Mouse (Mus musculus) urinary bladder, postnatal 4 days (tissue): ENCODE measurements around the gene Gp1bb.

Source experiments
- DNase-seq, 2 experiments: peaks; one replicate each; pipeline ENCODE4 v3.0.0; 2021 to 2022; ENCODE audit warnings: low spot score in 2 of 2

Gene Gp1bb

DNA sequence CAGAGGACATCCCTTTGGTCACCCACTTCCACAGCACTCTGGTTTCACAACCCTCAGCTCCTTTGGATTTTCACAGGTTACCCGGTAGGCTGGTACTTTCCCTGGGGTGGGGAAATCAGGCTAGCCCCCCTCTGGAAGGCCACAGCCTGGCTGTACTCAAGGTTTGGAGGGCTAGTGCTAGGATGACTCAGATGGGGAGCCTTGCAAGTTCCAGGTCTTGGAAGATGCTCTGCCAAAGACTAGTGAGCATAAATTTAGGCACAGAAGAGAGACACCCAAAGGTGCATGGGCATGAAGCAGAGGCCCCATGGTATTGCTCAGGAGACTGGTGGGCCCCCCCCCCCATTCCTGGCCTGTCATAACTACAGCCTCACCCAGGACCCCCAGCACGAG is 6.7 kb upstream of the Gp1bb start:
- no peak for DNase-seq

DNA sequence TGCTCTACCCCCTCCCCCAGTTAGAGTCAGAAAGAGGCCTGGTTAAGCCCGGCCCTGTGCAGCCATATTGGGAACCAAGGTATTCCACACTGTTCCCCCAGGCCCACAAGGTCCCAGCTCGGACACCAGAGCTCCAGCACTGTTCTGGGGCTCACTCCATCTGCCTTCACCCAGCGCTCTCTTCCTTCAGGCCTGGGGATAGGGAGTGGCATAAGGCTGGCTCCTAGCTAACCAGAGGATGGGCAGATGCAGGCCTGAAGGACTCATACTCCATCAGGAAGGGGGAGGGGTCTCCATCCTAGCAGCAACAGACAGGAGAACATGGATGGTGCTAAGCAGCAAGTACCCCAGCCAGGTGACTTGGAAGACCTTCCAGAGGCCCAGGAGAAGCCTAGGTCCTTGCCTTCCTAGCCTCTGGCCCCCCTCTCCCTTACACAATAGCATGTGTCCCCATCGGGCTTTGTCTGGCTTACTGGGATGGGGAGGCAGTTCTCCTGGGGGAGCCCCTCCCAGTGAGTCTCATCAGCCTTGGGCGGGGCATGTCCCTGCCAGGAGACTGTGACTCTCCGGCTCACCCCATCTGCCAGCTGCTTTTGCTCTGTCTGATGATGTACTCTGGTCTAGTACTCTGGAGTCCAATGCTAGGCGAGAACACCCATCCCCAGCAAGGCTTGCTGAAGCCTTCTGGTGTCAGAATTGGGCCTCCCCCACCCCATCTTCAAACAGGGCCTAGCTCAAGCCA is 6.2 kb upstream of the Gp1bb start:
- DNase-seq: no peak

DNA sequence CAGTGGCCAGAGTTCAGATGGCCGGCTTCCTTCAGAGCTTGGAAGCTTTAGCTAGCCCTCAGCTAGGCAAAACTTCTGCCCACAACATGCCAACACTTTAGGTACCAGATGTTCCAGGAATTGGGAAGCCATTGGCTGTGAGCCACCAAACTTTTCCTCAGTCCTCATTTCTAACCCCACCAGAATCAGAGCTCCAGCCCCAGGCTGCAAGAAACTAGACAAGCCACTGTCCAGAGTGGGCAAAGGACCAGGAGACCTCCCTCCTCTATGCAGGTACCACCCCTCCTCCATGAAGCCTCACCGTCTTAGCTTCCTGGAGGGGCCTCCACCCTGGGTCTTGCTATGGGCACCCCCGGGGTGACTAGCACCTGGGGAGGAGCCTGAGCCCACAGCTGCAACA is 5.0 kb upstream of the Gp1bb start:
- no peak for DNase-seq

DNA sequence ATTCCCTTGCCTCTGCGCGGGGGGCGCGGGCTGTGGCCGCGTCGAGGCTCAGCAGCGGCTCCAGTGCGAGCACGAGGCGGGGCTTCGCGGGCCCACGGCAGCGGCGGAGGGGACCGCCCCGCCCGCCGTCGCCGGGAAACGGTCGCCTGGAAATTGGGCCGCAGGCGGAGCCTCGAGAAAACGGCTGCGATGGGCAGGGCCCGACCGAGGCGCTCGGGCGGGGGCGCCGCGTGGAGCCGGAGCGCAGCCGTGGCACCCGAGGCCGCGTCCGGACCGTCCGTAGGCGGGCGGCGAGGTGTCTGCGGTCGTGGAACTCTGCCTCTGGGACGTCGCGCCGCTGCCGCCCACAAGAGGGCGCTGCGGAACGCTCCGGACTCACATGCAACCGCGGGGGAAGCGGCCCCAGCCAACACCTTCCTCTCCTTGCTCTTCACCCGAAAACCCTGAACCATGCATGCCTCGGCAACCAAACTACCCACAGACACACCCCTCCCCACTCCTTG is 4.2 kb upstream of the Gp1bb start, which contains the start of gene Gm49601:
TSS of gene Gm49601 (minus strand) at position 52 of the 503 bp plus-strand sequence.
- peak; percentile 67 to 81 for DNase-seq

DNA sequence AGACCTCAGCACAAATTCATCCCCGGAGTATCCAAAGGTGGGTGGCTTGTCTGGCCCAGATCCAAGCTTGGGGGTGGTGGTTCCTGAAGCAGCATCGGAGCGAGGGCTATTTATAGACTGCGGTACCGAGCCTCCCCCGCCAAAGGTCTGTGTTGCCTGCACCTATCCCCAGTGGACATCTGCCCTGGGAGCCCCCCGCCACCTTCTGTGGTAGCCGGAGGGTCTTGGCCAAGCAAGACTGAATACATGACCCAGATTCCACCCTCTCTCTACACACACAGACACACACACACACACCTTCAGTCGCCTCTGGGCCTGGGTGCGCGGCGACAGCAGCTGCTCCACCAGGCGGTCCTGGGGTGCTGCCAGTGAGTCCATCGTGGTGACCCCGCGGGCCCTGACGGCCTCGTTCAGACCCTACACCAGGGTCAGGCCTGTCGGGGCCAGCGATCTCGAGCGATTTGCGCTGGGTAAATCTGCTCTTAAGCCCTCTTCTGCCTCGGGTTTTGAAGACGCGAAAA is 3.6 kb upstream of the Gp1bb start:
- no peak for DNase-seq

DNA sequence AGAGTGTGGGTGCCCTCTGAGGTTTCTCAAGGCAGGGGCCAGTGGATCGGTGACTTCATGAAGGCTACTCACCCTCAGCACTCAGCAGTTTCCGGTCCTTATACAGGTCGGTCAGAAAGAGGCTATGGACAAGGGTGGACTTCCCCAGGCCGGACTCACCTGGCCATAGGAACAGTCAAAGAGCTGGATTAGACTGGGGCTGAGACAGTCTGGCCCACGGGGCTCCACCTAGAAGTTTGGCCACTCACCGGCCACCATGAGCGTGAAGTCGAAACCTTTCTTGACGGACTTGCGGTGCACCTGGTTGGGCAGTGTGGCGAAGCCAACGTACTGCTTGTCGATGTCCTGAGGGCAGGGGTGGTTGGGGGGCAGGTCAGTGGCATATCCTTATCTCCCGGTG is 2.9 kb upstream of the Gp1bb start:
- DNase-seq: no peak

DNA sequence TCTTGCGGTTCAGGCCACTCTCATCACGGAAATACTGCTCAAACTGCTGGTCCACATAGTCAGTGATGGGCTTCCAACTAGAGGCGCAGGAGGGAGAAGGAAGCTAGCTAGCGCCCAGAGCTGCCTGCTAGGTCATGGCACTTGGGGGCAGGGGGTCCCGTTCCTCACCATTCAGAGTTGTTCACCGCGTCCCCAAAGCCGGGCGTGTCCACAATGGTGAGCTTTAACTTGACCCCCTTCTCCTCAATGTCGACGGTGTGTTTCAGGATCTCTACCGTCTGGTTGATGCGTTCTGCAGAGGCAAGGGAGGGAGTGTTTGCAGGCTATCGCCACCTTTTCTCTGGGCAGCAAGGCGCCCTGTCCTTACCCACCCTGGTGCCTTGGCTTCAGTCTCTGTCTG is 2.4 kb upstream of the Gp1bb start:
- DNase-seq: no peak

DNA sequence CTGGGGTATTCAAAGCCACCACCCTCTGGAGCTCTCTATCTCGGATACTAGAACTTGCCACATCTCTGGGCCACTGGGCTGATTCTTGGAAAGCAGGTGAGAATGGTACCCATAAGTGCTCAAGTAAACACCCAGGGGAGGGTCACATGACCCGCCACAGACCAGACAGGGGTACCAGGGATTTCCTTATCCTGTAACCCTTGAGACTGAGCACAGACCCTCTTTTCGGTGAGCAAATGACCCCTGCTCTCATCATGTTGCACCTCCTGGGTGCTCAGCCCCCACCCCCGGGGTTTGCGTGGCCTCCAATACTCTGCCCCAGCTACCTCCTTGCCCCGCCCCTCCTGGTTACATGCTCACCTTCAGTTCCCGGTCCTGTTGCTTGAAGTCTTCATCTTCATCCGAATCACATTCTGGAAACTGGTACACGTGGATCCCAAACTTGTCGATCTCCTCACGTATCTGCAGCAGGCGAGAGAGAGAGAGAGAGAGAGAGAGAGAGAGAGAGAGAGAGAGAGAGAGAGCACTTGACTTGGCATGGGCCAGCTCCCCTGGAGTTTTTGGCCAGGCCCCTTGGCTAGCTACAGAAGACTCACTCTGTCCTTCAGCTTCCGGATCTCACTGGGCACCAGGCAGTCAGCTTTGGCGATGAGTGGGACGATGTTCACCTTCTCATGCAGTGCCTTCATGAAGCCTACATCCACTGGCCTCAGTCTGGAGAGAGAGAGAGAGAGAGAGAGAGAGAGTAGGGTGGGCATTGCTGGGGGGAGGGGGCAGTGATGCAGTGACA is 1.7 kb upstream of the Gp1bb start:
- DNase-seq: no peak

DNA sequence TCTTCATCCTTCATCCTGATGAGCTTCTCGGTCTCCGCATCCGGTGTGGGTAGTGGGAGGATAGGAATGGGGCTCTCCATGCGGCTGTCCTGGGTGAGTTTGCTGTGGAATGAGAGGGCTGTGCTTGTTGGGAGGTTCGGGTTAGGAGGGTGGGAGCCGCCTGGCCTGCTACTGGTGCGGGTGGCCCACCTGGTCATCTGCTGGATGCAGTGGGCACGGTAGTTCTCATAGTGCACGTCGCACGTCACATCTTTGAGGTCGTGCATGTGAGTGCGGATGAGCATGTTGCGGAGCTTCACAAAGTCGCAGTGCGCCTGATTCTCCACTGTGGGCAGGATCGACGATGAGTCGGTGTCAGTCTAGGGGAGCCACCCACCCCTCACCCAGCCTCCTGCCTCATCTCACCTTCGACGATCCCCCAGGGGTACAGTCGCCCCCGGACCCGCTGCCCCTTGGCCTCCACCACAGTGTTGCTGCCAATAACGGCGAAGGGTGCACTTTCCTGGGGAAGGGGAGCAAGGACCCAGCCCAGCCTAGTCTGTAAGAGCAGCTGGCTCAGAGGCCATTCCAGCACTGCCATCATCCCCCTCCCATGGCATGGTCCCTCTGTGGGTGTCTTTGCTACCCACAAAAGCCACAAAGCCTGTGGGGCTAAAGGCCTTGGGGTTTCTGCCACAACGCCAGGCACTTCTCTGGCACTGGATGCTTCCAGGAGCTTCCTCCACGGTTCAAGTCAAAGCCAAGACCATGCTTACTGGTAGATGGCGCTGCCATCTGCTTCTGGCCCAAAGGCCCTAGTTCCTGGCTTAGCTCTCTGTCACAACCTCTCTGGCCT is 930 bp upstream of the Gp1bb start:
- no peak for DNase-seq

DNA sequence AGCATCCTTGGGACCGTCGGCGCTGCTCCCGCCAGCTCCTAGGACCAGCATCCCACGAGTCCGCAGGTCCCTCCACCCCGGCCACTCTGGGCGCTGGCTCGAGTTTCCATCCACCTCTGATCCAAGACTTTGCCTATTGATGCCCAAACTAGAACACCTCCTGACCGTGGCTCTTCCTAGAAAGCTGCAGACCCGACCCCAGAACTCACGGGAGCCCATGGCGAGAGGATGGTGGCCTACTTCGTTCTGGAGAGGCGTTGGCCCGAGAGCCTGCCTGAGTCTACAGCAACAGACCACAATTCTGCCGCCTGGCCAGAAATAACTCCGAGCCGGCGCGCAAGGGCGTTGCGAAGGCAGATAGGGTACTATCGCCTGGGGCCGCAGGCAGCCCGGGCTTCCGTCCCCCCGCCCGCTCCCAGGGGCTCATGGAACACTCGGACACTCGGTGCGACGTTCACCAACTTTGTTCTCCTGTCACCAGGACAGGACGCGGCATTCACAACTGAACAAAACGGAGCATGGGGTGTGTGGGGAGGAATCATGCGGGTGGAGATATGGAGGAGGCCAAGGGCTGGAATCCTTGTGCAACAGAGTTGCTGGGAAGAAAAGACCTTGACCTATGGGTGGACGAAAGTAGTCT is 721 bp downstream of the Gp1bb start:
- no peak for DNase-seq

DNA sequence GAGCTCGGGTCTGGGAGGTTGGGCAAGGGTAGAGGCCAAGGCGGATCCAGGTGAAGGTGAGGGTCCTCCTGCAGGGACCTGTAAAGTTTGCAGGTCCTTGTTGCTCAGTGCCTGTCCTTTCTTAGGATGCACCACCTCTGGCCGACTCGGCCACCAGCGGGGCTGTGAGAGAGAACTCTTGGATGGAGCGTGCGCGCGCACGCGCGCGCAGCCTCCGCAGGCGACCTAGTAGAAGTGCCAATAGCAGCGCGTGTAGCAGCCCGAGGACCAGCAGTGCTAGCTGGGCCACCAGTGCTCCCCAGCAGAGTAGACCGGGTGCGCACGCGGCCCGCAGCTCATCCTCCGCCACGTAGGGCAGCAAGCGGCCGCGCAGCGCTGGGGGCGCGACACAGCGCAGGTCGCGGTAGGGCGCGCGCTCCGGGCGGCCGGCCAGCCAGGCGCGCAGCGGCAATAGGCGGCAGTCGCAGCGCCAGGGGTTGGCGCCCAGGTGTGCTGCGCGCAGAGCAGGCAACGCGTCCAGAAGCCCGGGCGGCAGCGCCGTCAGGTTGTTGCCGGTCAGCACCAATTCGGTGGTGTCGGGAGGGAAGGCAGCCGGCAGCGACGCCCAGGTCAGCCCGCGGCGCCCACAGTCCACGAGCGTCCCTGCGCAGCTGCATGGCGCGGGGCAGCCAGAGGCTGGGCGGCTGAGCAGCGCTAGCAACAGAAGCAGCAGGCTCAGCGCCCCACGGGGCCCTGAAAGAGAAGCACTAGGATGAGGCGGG is 1.4 kb downstream of the Gp1bb start:
- no peak for DNase-seq

DNA sequence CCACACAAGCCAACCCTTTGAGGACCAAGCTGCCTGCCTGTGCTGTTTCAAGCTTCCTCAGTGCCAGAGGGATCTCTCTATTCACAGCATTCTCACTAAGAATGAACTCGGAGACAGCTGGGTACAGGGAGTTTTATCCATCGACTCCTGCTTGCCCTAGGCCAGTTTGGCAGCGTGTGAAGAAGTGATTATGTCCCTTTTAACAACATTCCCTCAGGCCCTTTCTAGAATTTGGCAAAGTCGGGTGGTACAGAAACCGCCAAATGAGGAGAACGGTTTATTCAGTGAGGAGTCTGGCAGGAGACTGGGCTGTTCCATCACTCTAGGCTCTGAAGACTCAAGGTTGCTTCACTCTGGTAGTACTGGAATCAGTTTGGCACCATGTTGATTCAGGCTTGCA is 2.0 kb downstream of the Gp1bb start:
- DNase-seq: no peak

DNA sequence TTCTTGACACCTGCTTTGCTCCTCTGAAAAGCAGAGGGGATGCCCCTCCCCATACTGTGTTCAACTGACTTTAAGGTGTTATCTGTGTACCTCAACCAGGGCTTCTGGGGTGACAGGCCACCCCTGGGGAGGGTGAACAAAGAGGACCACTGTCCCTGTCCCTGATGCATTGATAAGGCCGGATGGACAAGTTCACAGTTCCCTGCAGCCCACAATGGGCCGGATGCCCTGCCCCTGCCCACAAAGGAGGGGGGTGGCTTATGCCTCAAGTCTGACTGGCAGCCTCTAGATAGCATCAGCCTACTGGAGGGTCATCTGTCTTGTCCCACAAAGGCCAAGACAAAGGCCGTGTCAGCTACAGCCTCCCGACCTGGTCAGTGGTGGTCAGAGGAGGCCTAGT is 3.1 kb downstream of the Gp1bb start:
- no peak for DNase-seq

DNA sequence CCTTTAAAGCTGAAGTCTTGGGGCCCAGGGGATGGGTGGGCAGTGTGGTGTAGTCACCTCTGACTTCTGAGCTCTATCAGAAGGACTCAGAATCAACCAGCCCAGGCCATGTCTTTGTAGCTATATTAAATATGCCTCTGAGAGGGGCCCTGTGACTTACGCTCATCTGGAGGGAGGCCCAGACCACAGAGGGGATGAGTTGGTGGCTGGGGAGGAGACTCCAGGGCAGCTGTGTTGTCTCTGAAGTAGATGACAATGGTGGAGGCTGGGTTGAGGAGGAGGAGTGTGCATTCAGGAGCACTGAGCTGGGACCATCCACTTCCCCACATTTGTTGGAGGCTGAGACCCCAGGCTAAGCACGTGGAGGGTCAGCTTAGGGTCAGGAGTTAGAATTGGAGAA is 3.9 kb downstream of the Gp1bb start:
- DNase-seq: no peak

DNA sequence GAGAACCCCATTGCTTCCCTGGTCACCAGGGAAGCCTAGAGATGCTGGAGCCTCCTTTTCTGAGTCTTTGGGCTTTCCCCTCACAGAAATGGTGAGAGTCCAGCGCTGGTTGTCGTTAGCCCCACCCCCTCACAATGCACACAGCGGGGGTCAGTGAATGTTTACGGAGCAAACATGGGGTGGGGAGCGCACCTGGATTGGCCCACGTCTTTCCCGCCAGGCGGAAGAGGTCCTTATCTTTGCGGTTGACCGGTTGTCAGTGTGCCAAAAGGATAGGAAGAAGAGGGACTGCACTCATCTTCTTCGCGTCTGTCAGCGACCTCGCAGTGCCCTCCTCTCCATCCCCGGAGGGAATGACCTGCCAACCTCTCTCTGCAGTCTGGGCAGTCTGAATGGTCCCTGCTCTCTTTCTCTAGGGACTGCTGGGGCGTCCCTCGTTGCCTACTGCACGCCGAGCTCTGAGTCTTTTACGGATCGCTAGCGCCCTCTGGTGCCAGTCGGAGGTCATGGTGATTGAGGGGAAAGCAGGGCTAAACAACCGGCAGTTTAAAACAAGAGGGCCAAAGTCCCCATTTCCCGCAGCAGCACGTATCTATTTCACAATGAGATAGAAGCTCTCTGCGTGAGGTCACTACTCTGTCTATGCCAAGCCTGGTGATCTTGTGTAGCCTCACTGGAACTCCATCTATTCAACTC is 4.7 kb downstream of the Gp1bb start:
- DNase-seq: peak; percentile 74 to 87

DNA sequence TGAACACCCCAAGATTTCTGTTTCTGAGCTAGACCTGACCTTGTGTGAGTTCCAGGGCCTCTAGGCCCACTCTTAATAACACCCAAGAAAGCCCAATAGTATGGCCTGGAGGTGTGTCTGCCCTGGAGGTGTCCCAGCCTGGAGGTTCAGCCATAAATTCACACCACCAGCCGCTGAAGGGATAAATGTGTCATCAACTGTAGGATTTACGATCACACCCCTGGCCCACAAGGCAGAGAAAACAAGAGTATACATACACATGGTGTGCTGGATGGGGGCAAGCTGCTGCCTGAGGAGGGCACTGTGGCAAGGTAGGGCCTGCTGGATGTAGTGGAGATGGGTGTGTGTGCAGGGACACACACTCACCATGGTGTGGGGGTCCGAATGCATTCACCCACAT is 8.9 kb downstream of the Gp1bb start:
- DNase-seq: no peak

DNA sequence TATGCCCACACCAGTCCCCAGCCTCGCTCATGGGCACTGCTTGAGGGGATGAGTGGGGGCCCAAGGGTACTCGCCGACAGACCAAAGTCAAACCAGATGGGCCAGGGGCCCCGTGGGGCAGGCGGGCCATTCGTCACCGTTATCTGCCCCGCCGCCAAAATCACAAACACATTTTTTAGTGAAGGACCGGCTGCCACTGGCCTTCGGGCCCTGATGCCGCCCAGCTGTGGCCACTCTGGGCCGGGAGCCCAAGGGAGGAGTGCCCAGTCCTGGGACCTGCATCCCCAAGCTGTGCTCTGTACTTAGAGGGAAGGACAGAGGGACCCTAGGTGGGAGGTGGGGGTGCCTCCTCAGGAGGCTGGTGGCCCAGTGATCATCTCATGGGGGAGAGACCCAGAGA is 10.5 kb downstream of the Gp1bb start:
- DNase-seq: no peak

DNA sequence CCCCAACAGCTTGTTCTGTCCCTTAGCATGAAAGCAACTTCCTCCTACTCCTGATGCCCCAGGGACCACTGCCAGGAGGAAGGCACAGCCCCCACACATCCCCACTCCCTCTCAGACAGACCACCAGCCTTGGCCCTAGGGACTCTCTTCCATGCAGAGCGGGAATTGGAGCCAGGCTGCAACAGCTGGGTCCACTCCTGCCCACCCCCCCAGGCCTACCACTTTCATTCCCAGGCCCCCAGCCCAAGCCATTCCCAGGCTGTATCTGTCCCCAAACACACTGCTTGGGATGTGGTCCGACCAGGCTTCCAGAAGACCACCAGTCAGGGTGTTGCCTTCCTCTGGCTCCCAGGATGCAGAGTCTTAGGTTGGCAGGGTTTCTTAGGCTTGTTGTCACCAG is 13.1 kb downstream of the Gp1bb start:
- no peak for DNase-seq

DNA sequence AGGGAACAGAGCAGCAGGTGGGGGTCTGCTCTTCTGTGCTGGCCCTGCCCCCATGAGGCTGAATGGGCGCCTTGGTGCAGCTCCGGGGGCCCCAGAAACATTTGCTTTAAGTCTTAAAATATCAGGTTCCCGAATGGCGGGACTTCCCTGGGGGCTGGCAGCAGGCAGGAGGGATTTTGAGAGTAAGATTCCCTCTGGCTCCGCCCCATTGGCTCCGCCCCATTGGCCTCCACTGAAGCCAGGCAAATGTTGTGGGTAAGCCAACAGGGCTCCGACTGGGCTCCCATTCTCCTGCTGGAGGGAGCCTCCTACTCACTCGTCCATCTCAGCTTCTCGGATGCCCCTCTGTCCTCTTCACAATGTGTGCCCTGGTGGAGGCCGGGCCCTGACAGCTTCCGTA is 14.0 kb downstream of the Gp1bb start:
- DNase-seq: no peak

DNA sequence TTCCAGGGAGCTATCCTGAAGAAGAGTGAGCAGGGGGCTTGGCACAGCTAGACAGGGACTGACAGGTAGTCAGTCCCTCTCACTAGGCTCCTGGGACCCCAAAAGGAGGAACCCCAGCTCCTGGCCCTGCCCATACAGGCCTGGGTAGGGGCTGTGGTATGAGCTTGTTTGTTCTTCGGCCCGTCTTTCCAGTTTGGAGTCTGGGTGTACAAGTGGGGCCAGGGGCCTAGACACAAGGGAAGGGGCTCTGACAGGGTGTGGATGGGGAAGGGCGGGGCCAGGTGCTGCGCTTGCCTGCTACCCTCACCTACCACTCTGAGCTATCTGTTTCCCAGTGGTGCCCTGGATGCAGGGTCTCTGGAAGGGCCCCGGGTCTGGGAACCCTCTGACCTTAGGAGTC is 16.5 kb downstream of the Gp1bb start:
- no peak for DNase-seq
